Mouse (Mus musculus): Measurements from ENCODE around the gene Cdca3. TPM values are rescaled to one million over a fixed set of nuclear protein-coding genes. Genes with fewer than 3 reads are reported as not detected.

Gene Cdca3
- polyA plus RNA-seq, 1 experiment, result 218 TPM

DNA sequence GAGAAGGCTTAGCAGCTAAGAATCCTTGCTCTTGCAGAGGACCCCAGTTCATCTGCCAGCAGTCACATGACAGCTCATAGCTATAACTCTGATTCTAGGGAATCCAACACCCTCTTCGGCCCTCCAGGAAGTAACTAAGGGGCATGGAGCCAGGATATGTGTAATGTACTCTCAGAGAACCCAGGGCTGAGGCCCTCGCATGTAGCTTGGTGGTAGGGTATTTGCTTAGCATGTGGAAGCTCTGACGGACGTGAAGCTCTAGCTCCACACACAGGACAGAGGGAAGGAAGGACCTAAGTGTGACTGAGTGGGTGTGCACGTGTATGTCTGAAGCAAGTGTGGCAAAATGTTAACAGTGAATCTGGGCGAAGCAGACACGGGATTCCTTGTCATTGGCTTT lies 7.1 kb downstream of the Cdca3 start:
- Histone ChIP-seq H3K27me3 (ENCODE audit: control insufficient read depth, insufficient read depth, low read length) (no peaks in the 10 kb centered on the region), H3K4me1 (ENCODE audit: control insufficient read depth, insufficient read depth, low read length) (no peaks in the 10 kb centered on the region), H3K4me3 (ENCODE audit: control insufficient read depth, low read depth, low read length) (no peak overlapping the region), H3K27ac (ENCODE audit: control insufficient read depth, insufficient read depth, low read depth, low read length) (no peak overlapping the region), H3K36me3 (ENCODE audit: control insufficient read depth, insufficient read depth, low read length) (0 out of 2 replicates have a peak, but pooled peaks cover 1% of the 10 kb centered on the region)
- TF ChIP-seq POLR2A (IDR thresholded peaks at IDR 0.05; ENCODE audit: control insufficient read depth, low read depth, low read length), result no peak
- TF ChIP-seq CTCF (IDR thresholded peaks at IDR 0.05; ENCODE audit: control insufficient read depth, insufficient read depth, insufficient replicate concordance, low read depth, low read length), result no peak

- no peaks in the 10 kb centered on the region for H3K4me1 ChIP-seq (ENCODE audit: control insufficient read depth, insufficient read depth, low read length)
- no peak overlapping the region for H3K4me3 ChIP-seq (ENCODE audit: control insufficient read depth, low read depth, low read length)
- no peak for TF ChIP-seq CTCF (IDR thresholded peaks at IDR 0.05; ENCODE audit: control insufficient read depth, insufficient read depth, insufficient replicate concordance, low read depth, low read length)
- TF ChIP-seq POLR2A (IDR thresholded peaks at IDR 0.05; ENCODE audit: control insufficient read depth, low read depth, low read length), result no peak
- no peak overlapping the region for H3K27ac ChIP-seq (ENCODE audit: control insufficient read depth, insufficient read depth, low read depth, low read length)
- no peaks in the 10 kb centered on the region for H3K36me3 ChIP-seq (ENCODE audit: control insufficient read depth, insufficient read depth, low read length)
- H3K27me3 ChIP-seq (ENCODE audit: control insufficient read depth, insufficient read depth, low read length), result no peaks in the 10 kb centered on the region
Observed at GRCm38 (mm10) chr6:124839805-124840204, 10.5 kb downstream of the Cdca3 start.

DNA sequence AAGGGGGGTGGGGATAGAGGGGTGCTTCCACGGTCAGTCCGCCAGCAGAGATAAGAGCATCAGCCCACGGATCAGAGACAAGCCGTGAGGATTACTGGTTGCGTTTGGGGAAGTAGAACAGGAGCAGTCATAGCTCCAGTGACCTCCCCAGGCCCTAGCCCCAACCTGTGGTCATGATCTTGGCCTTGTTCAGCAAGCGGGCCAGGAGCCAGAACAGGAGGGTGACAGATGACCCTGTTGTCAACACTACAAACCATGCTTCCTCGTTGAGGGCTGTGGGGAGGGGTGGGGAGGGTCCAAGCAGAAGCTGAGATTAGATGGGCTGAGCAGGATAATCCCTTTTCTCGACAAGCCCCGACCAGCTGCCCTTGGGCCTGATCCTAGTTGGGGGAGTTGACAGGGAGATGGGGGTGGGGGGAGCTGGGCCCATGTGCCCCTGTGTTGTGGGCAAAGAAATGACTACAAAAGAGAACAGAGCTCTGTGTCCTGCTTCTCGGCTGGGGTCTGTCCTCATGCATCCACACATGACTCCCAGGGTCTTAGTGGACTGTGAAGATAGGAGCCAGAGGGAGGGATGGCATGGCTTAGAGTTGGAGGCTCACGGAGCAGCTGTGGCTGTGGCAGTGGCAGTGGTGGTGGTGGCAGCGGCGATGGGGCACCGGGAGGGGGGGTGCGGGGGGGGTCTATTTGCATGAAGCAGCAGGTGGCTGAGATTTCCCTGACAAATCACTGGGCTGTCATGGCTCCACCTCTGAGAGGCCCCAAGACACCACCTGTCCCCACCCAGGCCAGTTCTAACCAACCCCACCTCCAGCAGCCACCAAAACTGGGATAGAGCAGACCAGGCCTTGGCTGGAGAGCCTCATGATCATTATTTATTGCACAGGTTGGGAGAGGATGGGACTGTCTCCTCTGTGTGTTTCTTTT lies 11.2 kb downstream of the Cdca3 start, which contains the start of gene Gnb3:
Gnb3 (minus strand) TSS at position 35 of the 927 bp plus-strand sequence.
- Histone ChIP-seq H3K27ac (ENCODE audit: control insufficient read depth, insufficient read depth, low read depth, low read length) (no peak within 1 kb of the TSS), H3K4me3 (ENCODE audit: control insufficient read depth, low read depth, low read length) (no peak within 1 kb of the TSS)

DNA sequence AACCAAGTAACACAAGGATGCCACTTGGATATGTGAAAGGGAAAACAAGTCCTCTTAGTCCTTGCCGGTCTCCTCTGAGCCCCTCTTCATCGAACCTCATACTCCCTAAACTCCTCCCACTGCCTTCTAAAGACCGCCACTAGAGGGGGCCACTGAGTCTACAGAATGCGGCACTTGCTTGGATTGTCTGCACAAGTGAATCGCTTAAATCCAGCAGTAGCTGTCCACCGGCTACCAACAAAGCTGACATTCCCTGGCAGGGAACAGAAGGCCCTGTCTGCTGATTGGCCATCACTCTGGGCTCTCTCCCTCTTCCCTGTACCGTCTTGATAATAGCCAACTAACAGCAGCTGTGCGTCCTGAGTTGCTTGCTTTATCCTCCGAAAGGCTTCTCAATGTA lies 18.0 kb downstream of the Cdca3 start:
- H3K4me3 ChIP-seq (ENCODE audit: control insufficient read depth, low read depth, low read length), result no peak overlapping the region
- no peaks in the 10 kb centered on the region for H3K36me3 ChIP-seq (ENCODE audit: control insufficient read depth, insufficient read depth, low read length)
- H3K27me3 ChIP-seq (ENCODE audit: control insufficient read depth, insufficient read depth, low read length), result no peaks in the 10 kb centered on the region
- no peak overlapping the region for H3K27ac ChIP-seq (ENCODE audit: control insufficient read depth, insufficient read depth, low read depth, low read length)
- peaks cover 3% of the 10 kb centered on the region; the same call in 1 of the 2 replicates for H3K4me1 ChIP-seq (ENCODE audit: control insufficient read depth, insufficient read depth, low read length)
- TF ChIP-seq POLR2A (IDR thresholded peaks at IDR 0.05; ENCODE audit: control insufficient read depth, low read depth, low read length) (no peak), CTCF (IDR thresholded peaks at IDR 0.05; ENCODE audit: control insufficient read depth, insufficient read depth, insufficient replicate concordance, low read depth, low read length) (peak; percentile 91)

More for the DNA sequence above, 11.2 kb downstream of the Cdca3 start, which contains the start of gene Gnb3:
- TF ChIP-seq POLR2A (IDR thresholded peaks at IDR 0.05; ENCODE audit: control insufficient read depth, low read depth, low read length) (no peak), CTCF (IDR thresholded peaks at IDR 0.05; ENCODE audit: control insufficient read depth, insufficient read depth, insufficient replicate concordance, low read depth, low read length) (no peak)
- Histone ChIP-seq H3K27me3 (ENCODE audit: control insufficient read depth, insufficient read depth, low read length) (no peaks in the 10 kb centered on the region), H3K4me1 (ENCODE audit: control insufficient read depth, insufficient read depth, low read length) (no peaks in the 10 kb centered on the region), H3K36me3 (ENCODE audit: control insufficient read depth, insufficient read depth, low read length) (no peaks in the 10 kb centered on the region)

- Histone ChIP-seq H3K4me3 (ENCODE audit: control insufficient read depth, low read depth, low read length) (no peak overlapping the region), H3K27ac (ENCODE audit: control insufficient read depth, insufficient read depth, low read depth, low read length) (no peak overlapping the region), H3K4me1 (ENCODE audit: control insufficient read depth, insufficient read depth, low read length) (peaks cover 3% of the 10 kb centered on the region; the same call in 1 of the 2 replicates), H3K36me3 (ENCODE audit: control insufficient read depth, insufficient read depth, low read length) (no peaks in the 10 kb centered on the region), H3K27me3 (ENCODE audit: control insufficient read depth, insufficient read depth, low read length) (no peaks in the 10 kb centered on the region)
- no peak for TF ChIP-seq CTCF (IDR thresholded peaks at IDR 0.05; ENCODE audit: control insufficient read depth, insufficient read depth, insufficient replicate concordance, low read depth, low read length)
- no peak for TF ChIP-seq POLR2A (IDR thresholded peaks at IDR 0.05; ENCODE audit: control insufficient read depth, low read depth, low read length)
Observed at GRCm38 (mm10) chr6:124850535-124850934, 21.2 kb downstream of the Cdca3 start.

DNA sequence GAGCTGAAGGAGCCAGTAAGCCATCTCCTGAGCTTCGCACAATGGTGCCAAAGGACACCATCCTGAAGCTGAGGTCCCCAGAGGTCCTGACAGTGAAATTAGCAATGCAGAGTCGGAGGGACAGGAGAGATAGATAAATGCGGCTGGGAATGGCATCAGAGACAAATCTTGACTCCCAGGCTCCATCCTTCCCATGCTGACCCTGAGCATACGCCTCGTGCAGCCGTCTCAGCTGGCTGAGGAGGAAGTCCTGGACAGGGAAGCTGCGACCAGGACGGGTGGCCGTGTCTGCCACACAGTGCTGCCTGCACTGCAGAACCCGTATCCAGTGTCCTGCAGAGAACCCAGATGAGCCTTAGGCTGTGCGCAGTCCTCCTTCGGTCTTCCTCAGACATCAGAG lies 25.3 kb downstream of the Cdca3 start:
- Histone ChIP-seq H3K4me1 (ENCODE audit: control insufficient read depth, insufficient read depth, low read length) (peaks cover 4% of the 10 kb centered on the region), H3K4me3 (ENCODE audit: control insufficient read depth, low read depth, low read length) (no peak overlapping the region), H3K27me3 (ENCODE audit: control insufficient read depth, insufficient read depth, low read length) (no peaks in the 10 kb centered on the region), H3K27ac (ENCODE audit: control insufficient read depth, insufficient read depth, low read depth, low read length) (no peak overlapping the region), H3K36me3 (ENCODE audit: control insufficient read depth, insufficient read depth, low read length) (no peaks in the 10 kb centered on the region)
- no peak for TF ChIP-seq CTCF (IDR thresholded peaks at IDR 0.05; ENCODE audit: control insufficient read depth, insufficient read depth, insufficient replicate concordance, low read depth, low read length)
- TF ChIP-seq POLR2A (IDR thresholded peaks at IDR 0.05; ENCODE audit: control insufficient read depth, low read depth, low read length), result no peak

DNA sequence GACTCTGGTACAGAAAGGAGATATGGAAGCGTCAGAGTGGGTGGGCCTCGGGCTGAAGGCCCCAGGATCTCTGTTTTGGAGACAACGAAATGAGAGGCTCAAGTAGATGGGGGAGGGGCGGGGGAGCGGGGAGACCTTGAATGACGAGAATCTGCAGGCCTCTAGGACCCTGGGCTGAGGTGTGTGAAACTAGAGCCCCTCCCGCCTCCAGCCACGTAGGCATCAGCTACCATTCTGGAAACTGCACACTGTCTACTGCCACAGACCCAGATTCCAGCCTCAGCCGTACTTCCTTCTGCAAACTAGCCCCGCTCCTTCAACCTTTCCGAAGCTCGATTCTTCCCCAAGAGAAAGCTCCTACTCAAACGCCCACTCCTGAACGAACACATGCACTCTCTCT lies 27.0 kb downstream of the Cdca3 start:
- H3K4me1 ChIP-seq (ENCODE audit: control insufficient read depth, insufficient read depth, low read length), result peaks cover 4% of the 10 kb centered on the region
- TF ChIP-seq CTCF (IDR thresholded peaks at IDR 0.05; ENCODE audit: control insufficient read depth, insufficient read depth, insufficient replicate concordance, low read depth, low read length), result no peak
- TF ChIP-seq POLR2A (IDR thresholded peaks at IDR 0.05; ENCODE audit: control insufficient read depth, low read depth, low read length), result no peak
- H3K27ac ChIP-seq (ENCODE audit: control insufficient read depth, insufficient read depth, low read depth, low read length), result no peak overlapping the region
- H3K27me3 ChIP-seq (ENCODE audit: control insufficient read depth, insufficient read depth, low read length), result no peaks in the 10 kb centered on the region
- no peak overlapping the region for H3K4me3 ChIP-seq (ENCODE audit: control insufficient read depth, low read depth, low read length)
- no peaks in the 10 kb centered on the region for H3K36me3 ChIP-seq (ENCODE audit: control insufficient read depth, insufficient read depth, low read length)

Data from testis, adult 2 months (tissue).